Mouse (Mus musculus): ENCODE data around the gene Nppa. TPM values are rescaled to one million over a fixed set of nuclear protein-coding genes. Genes with fewer than 3 reads are reported as not detected.

The Nppa gene
- polyA plus RNA-seq, 2 experiments = 0.87 TPM; not detected in 1

DNA sequence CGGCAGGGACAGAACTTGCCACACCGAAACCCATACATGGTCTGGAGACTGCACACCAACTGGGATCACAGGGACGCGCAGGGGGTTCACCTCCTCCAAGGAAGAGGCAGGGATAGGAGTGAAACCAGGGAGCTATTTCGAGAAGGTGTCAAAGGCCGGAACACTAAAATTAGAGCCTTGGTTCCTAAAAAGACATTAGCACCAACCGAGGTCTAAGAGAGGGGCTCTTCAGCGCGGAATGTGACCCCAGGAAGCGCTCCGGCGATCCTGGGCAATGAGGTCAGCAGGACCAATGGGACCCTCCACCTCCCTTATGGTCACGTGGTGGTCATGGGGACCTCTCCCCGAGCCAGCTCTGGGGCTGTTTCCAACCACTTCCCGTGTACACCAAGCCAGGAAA lies 36.9 kb upstream of the Nppa start:
- H3K4me1 ChIP-seq (ENCODE audit: control insufficient read depth, insufficient read depth, low read length) = no peaks in the 10 kb centered on the region
- no peak overlapping the region for H3K4me2 ChIP-seq (replicated peaks; ENCODE audit: low read depth, low read length, severe bottlenecking)
- no peaks in the 10 kb centered on the region for H3K27me3 ChIP-seq (ENCODE audit: control insufficient read depth, insufficient read depth, low read length)
- H3K27ac ChIP-seq (replicated peaks; ENCODE audit: low read depth, low read length) = no peak overlapping the region
- no peak overlapping the region for H3K9ac ChIP-seq (ENCODE audit: low read depth, low read length, severe bottlenecking)
- no peaks in the 10 kb centered on the region for H3K36me3 ChIP-seq (ENCODE audit: control insufficient read depth, insufficient read depth, low read length)
- no peak for TF ChIP-seq POLR2A (IDR thresholded peaks at IDR 0.05; ENCODE audit: borderline replicate concordance, extremely low read depth, insufficient read depth, insufficient read length)
- WGBS = 85% methylated on average over 15 of the region's 15 CpGs
- DNase-seq (ENCODE audit: low spot score) = no peak
- no peak overlapping the region for H3K4me3 ChIP-seq (replicated peaks; ENCODE audit: low read length)
- H3K9me3 ChIP-seq (ENCODE audit: control insufficient read depth, low read length) = no peaks in the 10 kb centered on the region
- ATAC-seq (ENCODE audit: low FRiP score, low read depth) = no peak

DNA sequence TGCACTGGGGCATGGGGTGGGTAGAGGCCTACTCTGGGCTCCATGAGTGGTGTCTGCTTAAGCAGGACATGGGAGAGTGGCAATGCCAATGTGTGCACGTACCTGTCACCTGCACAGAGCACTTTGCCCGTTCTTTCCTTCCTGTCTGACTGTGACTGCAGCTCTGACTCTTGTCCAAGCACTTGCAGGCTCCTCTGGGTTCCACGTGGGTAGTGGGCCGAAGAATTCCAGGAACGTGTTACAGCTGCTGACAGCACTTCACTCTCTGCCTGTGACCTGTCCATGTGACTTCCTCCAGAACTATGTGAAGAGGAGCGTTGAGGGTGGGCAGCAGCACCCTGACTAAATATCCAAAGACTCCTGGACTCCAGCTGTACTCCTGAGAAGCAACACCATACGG lies 34.8 kb upstream of the Nppa start:
- ATAC-seq (ENCODE audit: low FRiP score, low read depth) (no peak), DNase-seq (ENCODE audit: low spot score) (no peak)
- H3K9me3 ChIP-seq (ENCODE audit: control insufficient read depth, low read length) = no peaks in the 10 kb centered on the region
- H3K4me2 ChIP-seq (replicated peaks; ENCODE audit: low read depth, low read length, severe bottlenecking) = no peak overlapping the region
- no peaks in the 10 kb centered on the region for H3K27me3 ChIP-seq (ENCODE audit: control insufficient read depth, insufficient read depth, low read length)
- TF ChIP-seq POLR2A (IDR thresholded peaks at IDR 0.05; ENCODE audit: borderline replicate concordance, extremely low read depth, insufficient read depth, insufficient read length) = no peak
- no peak overlapping the region for H3K4me3 ChIP-seq (replicated peaks; ENCODE audit: low read length)
- no peaks in the 10 kb centered on the region for H3K4me1 ChIP-seq (ENCODE audit: control insufficient read depth, insufficient read depth, low read length)
- H3K27ac ChIP-seq (replicated peaks; ENCODE audit: low read depth, low read length) = no peak overlapping the region
- 75% methylated on average over 7 of the region's 7 CpGs for WGBS
- H3K9ac ChIP-seq (ENCODE audit: low read depth, low read length, severe bottlenecking) = no peak overlapping the region
- H3K36me3 ChIP-seq (ENCODE audit: control insufficient read depth, insufficient read depth, low read length) = no peaks in the 10 kb centered on the region

GRCm38 (mm10) chr4:147968816-147969215 lies 31.7 kb upstream of the Nppa start:
- no peaks in the 10 kb centered on the region for H3K9me3 ChIP-seq (ENCODE audit: control insufficient read depth, low read length)
- no peaks in the 10 kb centered on the region for H3K36me3 ChIP-seq (ENCODE audit: control insufficient read depth, insufficient read depth, low read length)
- no peak for ATAC-seq (ENCODE audit: low FRiP score, low read depth)
- WGBS = 67% methylated on average over 2 of the region's 2 CpGs
- no peaks in the 10 kb centered on the region for H3K4me1 ChIP-seq (ENCODE audit: control insufficient read depth, insufficient read depth, low read length)
- DNase-seq (ENCODE audit: low spot score) = no peak
- H3K27ac ChIP-seq (replicated peaks; ENCODE audit: low read depth, low read length) = no peak overlapping the region
- no peak for TF ChIP-seq POLR2A (IDR thresholded peaks at IDR 0.05; ENCODE audit: borderline replicate concordance, extremely low read depth, insufficient read depth, insufficient read length)
- H3K4me2 ChIP-seq (replicated peaks; ENCODE audit: low read depth, low read length, severe bottlenecking) = no peak overlapping the region
- no peak overlapping the region for H3K9ac ChIP-seq (ENCODE audit: low read depth, low read length, severe bottlenecking)
- no peak overlapping the region for H3K4me3 ChIP-seq (replicated peaks; ENCODE audit: low read length)
- H3K27me3 ChIP-seq (ENCODE audit: control insufficient read depth, insufficient read depth, low read length) = no peaks in the 10 kb centered on the region

DNA sequence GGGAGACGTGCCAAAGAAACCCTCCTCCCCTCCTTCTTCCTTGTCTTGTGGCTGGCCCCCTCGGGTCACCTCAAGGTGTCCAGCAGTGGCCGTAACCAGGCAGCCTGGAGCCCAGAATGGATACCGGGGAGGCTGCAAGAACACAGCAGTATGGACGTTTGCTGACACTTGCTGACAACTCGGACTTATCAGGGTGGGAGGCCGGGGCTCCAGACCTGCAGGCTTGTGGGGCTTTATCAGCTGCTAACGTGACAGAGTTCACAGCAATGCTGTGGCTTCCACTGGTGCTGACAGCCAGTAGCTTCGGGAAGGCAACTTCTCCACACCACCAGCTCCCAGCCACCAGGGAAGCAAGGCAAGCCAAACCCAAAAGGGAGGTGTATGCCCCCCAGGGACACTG lies 31.2 kb upstream of the Nppa start:
- H3K36me3 ChIP-seq (ENCODE audit: control insufficient read depth, insufficient read depth, low read length) = no peaks in the 10 kb centered on the region
- H3K9me3 ChIP-seq (ENCODE audit: control insufficient read depth, low read length) = no peaks in the 10 kb centered on the region
- no peak overlapping the region for H3K4me2 ChIP-seq (replicated peaks; ENCODE audit: low read depth, low read length, severe bottlenecking)
- no peak overlapping the region for H3K27ac ChIP-seq (replicated peaks; ENCODE audit: low read depth, low read length)
- ATAC-seq (ENCODE audit: low FRiP score, low read depth) = no peak
- no peaks in the 10 kb centered on the region for H3K4me1 ChIP-seq (ENCODE audit: control insufficient read depth, insufficient read depth, low read length)
- no peak for DNase-seq (ENCODE audit: low spot score)
- no peaks in the 10 kb centered on the region for H3K27me3 ChIP-seq (ENCODE audit: control insufficient read depth, insufficient read depth, low read length)
- H3K4me3 ChIP-seq (replicated peaks; ENCODE audit: low read length) = no peak overlapping the region
- WGBS = 51% methylated on average over 9 of the region's 9 CpGs
- no peak for TF ChIP-seq POLR2A (IDR thresholded peaks at IDR 0.05; ENCODE audit: borderline replicate concordance, extremely low read depth, insufficient read depth, insufficient read length)
- no peak overlapping the region for H3K9ac ChIP-seq (ENCODE audit: low read depth, low read length, severe bottlenecking)

DNA sequence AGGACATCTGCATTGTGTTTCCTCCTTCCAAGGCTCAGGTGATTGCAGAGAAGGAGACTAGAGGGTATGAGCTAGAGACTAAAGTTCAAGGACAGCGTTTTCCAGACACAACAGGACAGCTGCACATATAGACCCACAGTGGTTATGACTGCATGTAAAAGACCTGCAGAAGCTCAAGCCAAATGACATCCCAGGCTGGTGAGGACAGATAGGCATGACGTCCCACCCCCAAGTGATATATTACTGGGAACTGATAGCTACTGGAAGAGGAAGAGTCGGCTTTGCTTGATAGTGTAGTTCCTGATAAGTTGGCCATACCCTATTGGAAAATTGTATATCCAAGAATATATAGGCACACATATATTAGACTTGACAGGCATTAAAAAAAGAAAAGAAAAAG lies 24.3 kb upstream of the Nppa start:
- H3K27me3 ChIP-seq (ENCODE audit: control insufficient read depth, insufficient read depth, low read length) = no peaks in the 10 kb centered on the region
- no peak for TF ChIP-seq POLR2A (IDR thresholded peaks at IDR 0.05; ENCODE audit: borderline replicate concordance, extremely low read depth, insufficient read depth, insufficient read length)
- H3K36me3 ChIP-seq (ENCODE audit: control insufficient read depth, insufficient read depth, low read length) = no peaks in the 10 kb centered on the region
- H3K4me1 ChIP-seq (ENCODE audit: control insufficient read depth, insufficient read depth, low read length) = no peaks in the 10 kb centered on the region
- DNase-seq (ENCODE audit: low spot score) = no peak
- WGBS = 74% methylated on average over 3 of the region's 3 CpGs
- ATAC-seq (ENCODE audit: low FRiP score, low read depth) = no peak
- no peak overlapping the region for H3K4me3 ChIP-seq (replicated peaks; ENCODE audit: low read length)
- no peak overlapping the region for H3K27ac ChIP-seq (replicated peaks; ENCODE audit: low read depth, low read length)
- H3K9me3 ChIP-seq (ENCODE audit: control insufficient read depth, low read length) = no peaks in the 10 kb centered on the region
- H3K4me2 ChIP-seq (replicated peaks; ENCODE audit: low read depth, low read length, severe bottlenecking) = no peak overlapping the region
- no peak overlapping the region for H3K9ac ChIP-seq (ENCODE audit: low read depth, low read length, severe bottlenecking)

- ATAC-seq (ENCODE audit: low FRiP score, low read depth) = no peak
- no peak for DNase-seq (ENCODE audit: low spot score)
- H3K4me2 ChIP-seq (replicated peaks; ENCODE audit: low read depth, low read length, severe bottlenecking) = no peak overlapping the region
- H3K9ac ChIP-seq (ENCODE audit: low read depth, low read length, severe bottlenecking) = no peak overlapping the region
- no peak overlapping the region for H3K27ac ChIP-seq (replicated peaks; ENCODE audit: low read depth, low read length)
- no peaks in the 10 kb centered on the region for H3K36me3 ChIP-seq (ENCODE audit: control insufficient read depth, insufficient read depth, low read length)
- WGBS = 76% methylated on average over 4 of the region's 4 CpGs
- no peak for TF ChIP-seq POLR2A (IDR thresholded peaks at IDR 0.05; ENCODE audit: borderline replicate concordance, extremely low read depth, insufficient read depth, insufficient read length)
- no peak overlapping the region for H3K4me3 ChIP-seq (replicated peaks; ENCODE audit: low read length)
- H3K27me3 ChIP-seq (ENCODE audit: control insufficient read depth, insufficient read depth, low read length) = no peaks in the 10 kb centered on the region
- no peaks in the 10 kb centered on the region for H3K4me1 ChIP-seq (ENCODE audit: control insufficient read depth, insufficient read depth, low read length)
- H3K9me3 ChIP-seq (ENCODE audit: control insufficient read depth, low read length) = no peaks in the 10 kb centered on the region
These were observed 22.8 kb upstream of the Nppa start for GRCm38 (mm10) chr4:147977726-147978125.

Measured in limb, embryonic 14.5 days (tissue).